Mouse (Mus musculus): ENCODE data around the gene Phkg2. TPM values are rescaled to one million over a fixed set of nuclear protein-coding genes. Genes with fewer than 3 reads are reported as not detected.

Phkg2 gene
- 32.1 and 46.1 TPM in 2 replicates for total RNA-seq (2012; rRNA removed)

- peaks cover 2 to 6% of the 10 kb centered on the region in 2 experiments; a peak in 3 of 4 replicates for H3K4me1 ChIP-seq (ENCODE audit: control insufficient read depth in 2 of 2, insufficient read depth in 2 of 2, low read length in 2 of 2, poor library complexity in 1 of 2)
- DNase-seq (ENCODE audit: low read depth, low spot score), result peak; percentile 97
- in situ Hi-C loops (cut with MboI; ENCODE audit: low sequenced_read_pairs in 2 of 2, unreplicated experiment in 2 of 2), result no loop called here
- H3K27ac ChIP-seq (ENCODE audit: insufficient read depth, low read depth, low read length, poor library complexity, severe bottlenecking), result peak within 1 kb of the TSS; percentile 61
- no peaks in the 10 kb centered on the region for H3K9me3 ChIP-seq (ENCODE audit: control insufficient read depth, insufficient read depth, low read depth, low read length)
- H3K9ac ChIP-seq (ENCODE audit: insufficient read depth, low read depth, low read length, poor library complexity, severe bottlenecking), result peak within 1 kb of the TSS; percentile 94
- TF ChIP-seq CHD2 (IDR thresholded peaks at IDR 0.05; ENCODE audit: low read depth, low read length) (peak; percentile 76), ZC3H11A (IDR thresholded peaks at IDR 0.05; ENCODE audit: borderline replicate concordance, low read depth, low read length) (no peak), ZNF384 (IDR thresholded peaks at IDR 0.05; ENCODE audit: low read depth, low read length) (no peak), HCFC1 (IDR thresholded peaks at IDR 0.05; ENCODE audit: borderline replicate concordance, insufficient read depth, low read length) (no peak), MAFK (IDR thresholded peaks at IDR 0.05; ENCODE audit: insufficient read depth, low read depth, low read length) (no peak)
- peaks cover 5% of the 10 kb centered on the region for H3K36me3 ChIP-seq (ENCODE audit: control insufficient read depth, insufficient read depth, low read length, poor library complexity, severe bottlenecking)
- H3K4me3 ChIP-seq (ENCODE audit: insufficient read depth in 1 of 2, low read depth in 1 of 2, low read length in 2 of 2, poor library complexity in 1 of 2, severe bottlenecking in 1 of 2), result peak within 1 kb of the TSS; percentile 84 to 96
Observed at GRCm38 (mm10) chr7:127572895-127573471, at the start of gene Phkg2. Gene Phkg2 (plus strand): TSS chr7:127573340.

- in situ Hi-C loops (cut with MboI; ENCODE audit: low sequenced_read_pairs in 2 of 2, unreplicated experiment in 2 of 2), result no loop called here
- no peaks in the 10 kb centered on the region for H3K4me1 ChIP-seq (ENCODE audit: control insufficient read depth in 2 of 2, insufficient read depth in 2 of 2, low read length in 2 of 2, poor library complexity in 1 of 2)
- no peak overlapping the region for H3K9ac ChIP-seq (ENCODE audit: insufficient read depth, low read depth, low read length, poor library complexity, severe bottlenecking)
- no peak for DNase-seq (ENCODE audit: low read depth, low spot score)
- no peak overlapping the region for H3K27ac ChIP-seq (ENCODE audit: insufficient read depth, low read depth, low read length, poor library complexity, severe bottlenecking)
- H3K9me3 ChIP-seq (ENCODE audit: control insufficient read depth, insufficient read depth, low read depth, low read length), result no peaks in the 10 kb centered on the region
- H3K4me3 ChIP-seq (ENCODE audit: insufficient read depth in 1 of 2, low read depth in 1 of 2, low read length in 2 of 2, poor library complexity in 1 of 2, severe bottlenecking in 1 of 2), result no peak overlapping the region
- TF ChIP-seq CHD2 (IDR thresholded peaks at IDR 0.05; ENCODE audit: low read depth, low read length), result no peak
- TF ChIP-seq ZNF384 (IDR thresholded peaks at IDR 0.05; ENCODE audit: low read depth, low read length), result no peak
- TF ChIP-seq ZC3H11A (IDR thresholded peaks at IDR 0.05; ENCODE audit: borderline replicate concordance, low read depth, low read length), result no peak
- no peak for TF ChIP-seq MAFK (IDR thresholded peaks at IDR 0.05; ENCODE audit: insufficient read depth, low read depth, low read length)
- TF ChIP-seq HCFC1 (IDR thresholded peaks at IDR 0.05; ENCODE audit: borderline replicate concordance, insufficient read depth, low read length), result no peak
- H3K36me3 ChIP-seq (ENCODE audit: control insufficient read depth, insufficient read depth, low read length, poor library complexity, severe bottlenecking), result peaks cover 49% of the 10 kb centered on the region
Observed at GRCm38 (mm10) chr7:127541671-127542070, 31.5 kb upstream of the Phkg2 start.

- TF ChIP-seq ZNF384 (IDR thresholded peaks at IDR 0.05; ENCODE audit: low read depth, low read length), result no peak
- no peak for TF ChIP-seq CHD2 (IDR thresholded peaks at IDR 0.05; ENCODE audit: low read depth, low read length)
- no peak for TF ChIP-seq MAFK (IDR thresholded peaks at IDR 0.05; ENCODE audit: insufficient read depth, low read depth, low read length)
- no peak for TF ChIP-seq HCFC1 (IDR thresholded peaks at IDR 0.05; ENCODE audit: borderline replicate concordance, insufficient read depth, low read length)
- TF ChIP-seq ZC3H11A (IDR thresholded peaks at IDR 0.05; ENCODE audit: borderline replicate concordance, low read depth, low read length), result no peak
- Histone ChIP-seq H3K9me3 (ENCODE audit: control insufficient read depth, insufficient read depth, low read depth, low read length) (no peaks in the 10 kb centered on the region), H3K9ac (ENCODE audit: insufficient read depth, low read depth, low read length, poor library complexity, severe bottlenecking) (no peak overlapping the region), H3K36me3 (ENCODE audit: control insufficient read depth, insufficient read depth, low read length, poor library complexity, severe bottlenecking) (peaks cover 25% of the 10 kb centered on the region), H3K4me3 (ENCODE audit: insufficient read depth in 1 of 2, low read depth in 1 of 2, low read length in 2 of 2, poor library complexity in 1 of 2, severe bottlenecking in 1 of 2) (no peak overlapping the region), H3K4me1 (ENCODE audit: control insufficient read depth in 2 of 2, insufficient read depth in 2 of 2, low read length in 2 of 2, poor library complexity in 1 of 2) (no peaks in the 10 kb centered on the region), H3K27ac (ENCODE audit: insufficient read depth, low read depth, low read length, poor library complexity, severe bottlenecking) (no peak overlapping the region)
- no peak for DNase-seq (ENCODE audit: low read depth, low spot score)
- in situ Hi-C loops (cut with MboI; ENCODE audit: low sequenced_read_pairs in 2 of 2, unreplicated experiment in 2 of 2), result no loop called here
Observed at GRCm38 (mm10) chr7:127549116-127549835, 23.9 kb upstream of the Phkg2 start.

GRCm38 (mm10) chr7:127551558-127551957 is 21.6 kb upstream of the Phkg2 start:
- Histone ChIP-seq H3K27ac (ENCODE audit: insufficient read depth, low read depth, low read length, poor library complexity, severe bottlenecking) (no peak overlapping the region), H3K4me3 (ENCODE audit: insufficient read depth in 1 of 2, low read depth in 1 of 2, low read length in 2 of 2, poor library complexity in 1 of 2, severe bottlenecking in 1 of 2) (no peak overlapping the region), H3K9me3 (ENCODE audit: control insufficient read depth, insufficient read depth, low read depth, low read length) (no peaks in the 10 kb centered on the region), H3K36me3 (ENCODE audit: control insufficient read depth, insufficient read depth, low read length, poor library complexity, severe bottlenecking) (peaks cover 25% of the 10 kb centered on the region), H3K4me1 (ENCODE audit: control insufficient read depth in 2 of 2, insufficient read depth in 2 of 2, low read length in 2 of 2, poor library complexity in 1 of 2) (no peaks in the 10 kb centered on the region), H3K9ac (ENCODE audit: insufficient read depth, low read depth, low read length, poor library complexity, severe bottlenecking) (no peak overlapping the region)
- in situ Hi-C loops (cut with MboI; ENCODE audit: low sequenced_read_pairs in 2 of 2, unreplicated experiment in 2 of 2), result no loop called here
- no peak for DNase-seq (ENCODE audit: low read depth, low spot score)
- no peak for TF ChIP-seq ZC3H11A (IDR thresholded peaks at IDR 0.05; ENCODE audit: borderline replicate concordance, low read depth, low read length)
- no peak for TF ChIP-seq HCFC1 (IDR thresholded peaks at IDR 0.05; ENCODE audit: borderline replicate concordance, insufficient read depth, low read length)
- no peak for TF ChIP-seq CHD2 (IDR thresholded peaks at IDR 0.05; ENCODE audit: low read depth, low read length)

Measured in ES-E14 (cell line).